Mouse (Mus musculus): ENCODE measurements around the gene Gm5475.

Gm5475 gene

DNA sequence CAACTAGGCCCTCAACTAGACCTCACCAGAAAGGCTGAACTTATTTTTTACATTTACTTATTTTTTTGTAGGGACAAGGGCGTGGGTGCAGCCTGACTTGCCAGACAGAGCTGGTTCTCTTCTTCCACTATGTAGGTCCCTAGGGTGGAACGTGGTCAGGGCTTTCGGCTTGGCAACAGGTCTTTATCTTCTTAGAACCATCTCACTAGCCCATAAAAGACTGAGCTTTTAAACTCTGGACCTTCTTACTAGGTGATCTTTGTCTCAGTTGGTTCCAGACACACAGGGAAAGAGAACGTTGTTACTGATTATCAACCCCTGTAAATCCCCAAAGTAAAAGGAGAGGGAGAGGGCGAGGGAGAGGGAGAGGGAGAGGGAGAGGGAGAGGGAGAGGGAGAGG, 8.6 kb upstream of the Gm5475 start:
- in situ Hi-C loops (cut with MboI, MseI), result loop anchor here (10.0 kb wide), 1 partner anchor 1069 kb away; no protein-coding TSS in a partner anchor

DNA sequence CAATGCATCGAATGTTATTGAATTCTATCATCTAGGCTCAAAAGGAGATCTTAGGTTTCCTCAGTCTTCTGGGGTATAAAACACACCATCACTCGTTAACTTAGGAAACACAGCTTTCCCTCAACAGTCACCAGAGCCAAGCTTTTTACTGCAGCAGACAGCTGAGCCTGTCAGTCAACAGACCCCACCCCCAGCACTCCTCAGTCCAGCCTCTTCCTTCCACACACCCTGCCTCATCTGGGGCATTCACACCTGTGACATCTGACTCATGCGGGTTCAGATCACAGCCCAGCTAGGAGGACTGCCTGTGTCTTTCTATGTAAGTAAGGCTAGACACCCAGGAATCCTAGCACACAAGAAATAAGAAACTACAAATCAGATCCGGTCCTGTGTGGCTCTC, 7.9 kb upstream of the Gm5475 start:
- in situ Hi-C loops (cut with MboI, MseI), result loop anchor here (10.0 kb wide), 1 partner anchor 1069 kb away; no protein-coding TSS in a partner anchor

DNA sequence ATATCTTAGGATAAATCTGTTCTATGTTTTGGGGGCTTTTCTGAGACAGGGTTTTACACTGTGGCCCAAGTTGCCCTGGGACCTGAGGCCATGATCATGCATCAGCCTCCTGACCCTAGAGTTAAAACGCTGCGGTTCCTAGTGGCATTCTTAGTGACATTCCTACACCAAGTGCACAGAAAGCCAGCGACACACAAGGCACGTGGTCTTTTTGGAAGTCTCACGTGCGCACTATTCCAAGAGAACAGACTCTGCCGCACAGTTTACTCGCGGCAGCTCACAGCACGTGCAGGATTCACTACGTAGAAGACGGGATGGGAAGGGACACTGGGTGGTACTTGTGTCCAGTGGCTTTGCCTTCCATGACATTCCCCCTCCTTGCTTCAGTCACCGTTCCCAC, 7.0 kb upstream of the Gm5475 start:
- in situ Hi-C loops (cut with MboI, MseI), result loop anchor here (10.0 kb wide), 1 partner anchor 1070 kb away; no protein-coding TSS in a partner anchor

- in situ Hi-C loops (cut with MboI, MseI), result loop anchor here (10.0 kb wide), 1 partner anchor 1071 kb away; no protein-coding TSS in a partner anchor
Observed at GRCm38 (mm10) chr15:100415684-100416083, 6.3 kb upstream of the Gm5475 start.

DNA sequence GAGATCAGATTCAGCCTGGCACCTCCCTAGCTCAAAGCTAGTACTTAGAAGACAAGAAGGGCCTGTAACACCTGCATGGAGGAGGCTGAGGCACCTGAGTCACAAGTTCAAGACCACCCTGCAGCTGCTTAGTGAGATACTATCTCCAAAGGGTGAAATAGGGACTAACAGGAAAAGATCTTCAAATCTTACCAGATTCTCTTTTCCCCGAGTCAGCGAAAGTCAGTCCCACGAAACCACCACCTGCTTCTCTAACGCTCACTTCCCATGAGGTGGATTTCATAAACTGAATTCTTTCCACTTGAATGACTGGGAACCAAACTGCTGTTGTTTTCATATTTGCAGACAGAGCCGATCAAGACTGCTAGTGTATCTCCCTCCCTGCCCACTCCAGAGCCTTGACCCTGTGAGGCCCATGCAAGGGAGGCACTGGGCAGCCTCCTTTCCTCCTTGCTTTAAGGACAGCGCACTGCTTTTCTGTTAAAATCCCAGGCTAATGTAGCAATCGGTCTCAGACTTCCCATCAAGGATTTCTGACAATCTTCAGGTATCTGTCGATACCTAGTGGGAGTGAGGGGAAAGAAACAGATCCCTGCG, 4.0 kb upstream of the Gm5475 start:
- in situ Hi-C loops (cut with MboI, MseI), result loop anchor here (10.0 kb wide), 1 partner anchor 1073 kb away; no protein-coding TSS in a partner anchor

- in situ Hi-C loops (cut with MboI, MseI), result loop anchor here (10.0 kb wide), 1 partner anchor 1075 kb away; no protein-coding TSS in a partner anchor
Observed at GRCm38 (mm10) chr15:100419311-100419710, 2.6 kb upstream of the Gm5475 start.

GRCm38 (mm10) chr15:100419901-100420745, 1.8 kb upstream of the Gm5475 start:
- in situ Hi-C loops (cut with MboI, MseI), result loop anchor here (10.0 kb wide), 1 partner anchor 1075 kb away; no protein-coding TSS in a partner anchor

GRCm38 (mm10) chr15:100421059-100421757, 739 bp upstream of the Gm5475 start:
- in situ Hi-C loops (cut with MboI, MseI), result no loop called here

DNA sequence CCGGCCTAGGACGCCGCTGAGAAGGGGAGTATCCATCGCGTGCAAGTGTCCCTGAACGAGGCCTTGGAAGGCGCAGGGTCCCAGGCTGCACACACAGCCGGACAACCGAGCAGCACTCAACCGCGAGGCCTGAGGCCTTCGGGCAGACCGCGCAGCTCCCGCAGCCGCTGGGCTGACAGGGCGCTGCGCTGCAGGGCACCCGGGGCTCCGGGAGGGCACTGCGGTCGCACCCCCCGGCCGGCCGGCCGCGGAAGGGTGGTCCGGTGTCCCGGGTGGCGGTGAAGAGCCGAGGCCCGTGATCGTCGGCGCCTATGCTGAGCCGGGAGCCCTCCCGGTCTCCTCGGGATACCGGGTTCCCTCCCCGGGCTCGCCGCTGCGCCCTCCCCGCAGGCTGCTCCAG, 529 bp downstream of the Gm5475 start:
- in situ Hi-C loops (cut with MboI, MseI), result no loop called here

DNA sequence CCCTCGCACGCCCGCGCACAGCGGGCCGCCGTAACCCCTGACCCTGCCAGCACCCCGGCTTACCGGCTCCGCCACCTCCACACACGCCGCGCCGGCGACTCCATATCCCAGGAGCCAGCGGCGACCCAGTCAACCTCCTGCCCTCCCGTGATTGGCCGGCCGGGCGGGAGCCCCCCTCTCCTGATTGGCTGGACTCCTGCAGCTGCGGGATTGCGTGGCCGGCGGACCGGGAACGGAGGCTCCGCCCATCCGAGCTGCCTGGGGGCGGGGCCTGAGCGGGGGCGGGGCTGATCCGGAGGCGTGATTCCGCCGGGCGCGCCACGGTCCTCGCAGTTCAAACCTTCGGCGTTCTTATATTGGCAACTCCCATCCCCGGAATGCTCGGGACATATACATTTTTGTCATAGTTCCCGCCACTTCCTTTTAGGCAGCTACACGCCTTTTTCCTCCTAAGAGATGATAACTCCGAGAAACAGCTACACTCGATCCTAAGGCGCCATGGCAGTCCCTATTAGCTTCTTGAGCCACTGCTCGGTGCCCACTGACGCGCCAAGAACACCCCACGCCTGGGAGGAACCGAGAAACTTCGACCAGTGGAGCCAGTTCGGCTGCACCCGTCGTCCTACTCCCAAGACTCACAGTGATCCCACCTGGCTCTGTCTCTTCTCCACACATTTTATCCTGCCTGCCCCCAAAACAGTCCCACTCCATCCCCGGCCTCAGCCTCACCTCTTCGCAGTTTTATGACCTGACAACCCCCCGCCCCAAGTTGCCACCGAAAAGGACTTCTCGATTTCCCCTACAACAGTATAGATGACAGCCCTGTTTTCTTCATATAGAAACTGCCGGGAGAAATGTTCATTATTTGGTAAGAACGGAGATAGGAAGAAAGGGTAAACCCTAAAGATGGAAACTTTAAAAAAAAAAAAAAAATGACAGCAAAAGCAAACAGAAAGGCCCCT, 1.2 kb downstream of the Gm5475 start:
- in situ Hi-C loops (cut with MboI, MseI), result no loop called here

DNA sequence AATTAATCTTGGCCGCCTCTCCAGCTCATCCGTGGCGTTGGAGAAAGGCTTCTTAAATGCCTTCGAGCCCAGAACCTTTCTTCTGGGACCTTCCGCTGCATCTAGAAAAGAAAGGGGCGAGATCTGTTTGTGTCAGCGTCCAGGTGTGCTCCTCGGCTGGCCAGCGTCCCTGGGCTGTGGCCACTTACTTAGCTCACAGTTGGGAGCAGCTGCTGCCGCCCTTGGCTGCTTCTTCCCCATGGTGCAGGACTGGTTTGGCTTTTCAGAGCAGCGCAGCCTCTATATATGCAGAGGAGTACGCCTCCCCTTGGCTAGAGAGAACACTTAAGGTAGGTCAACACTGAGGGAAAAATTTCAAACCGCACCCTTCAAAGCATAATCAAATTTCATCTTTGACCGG, 2.0 kb downstream of the Gm5475 start:
- in situ Hi-C loops (cut with MboI, MseI), result no loop called here

- in situ Hi-C loops (cut with MboI, MseI), result no loop called here
Observed at GRCm38 (mm10) chr15:100424396-100425122, 2.6 kb downstream of the Gm5475 start, which contains the start of gene Slc11a2. Gene Slc11a2, minus strand, starts transcription at chr15:100425072.

DNA sequence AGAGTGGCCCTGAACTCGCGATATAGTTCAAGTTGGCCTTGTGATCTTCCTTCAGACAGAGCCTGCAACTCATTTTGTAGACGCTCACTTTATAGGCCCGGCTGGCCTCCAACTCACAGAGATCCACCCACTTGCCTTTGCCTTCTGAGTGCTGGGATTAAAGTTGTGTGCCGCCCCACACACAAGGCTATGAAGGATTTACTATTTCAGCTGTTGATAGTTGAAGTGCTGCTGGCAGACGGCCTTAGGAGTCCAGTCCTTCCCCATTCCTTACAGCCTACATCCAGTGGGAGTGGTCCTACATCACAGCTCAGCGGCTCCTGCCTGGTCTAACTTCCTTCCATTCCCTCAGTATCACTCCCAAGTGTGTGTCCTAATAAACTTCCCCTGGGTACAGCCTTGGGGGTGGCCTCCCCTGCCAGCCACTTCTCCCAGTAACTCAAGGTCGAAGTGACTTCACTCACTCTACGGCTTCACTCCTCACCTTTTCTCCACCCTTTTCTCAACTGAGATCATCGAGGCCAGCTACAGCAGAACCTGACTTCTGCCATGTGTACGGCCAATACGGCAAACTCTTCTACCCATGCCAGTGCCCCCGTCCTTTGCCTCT, 6.5 kb downstream of the Gm5475 start:
- in situ Hi-C loops (cut with MboI, MseI), result no loop called here

- in situ Hi-C loops (cut with MboI, MseI), result no loop called here
Observed at GRCm38 (mm10) chr15:100429959-100430565, 8.1 kb downstream of the Gm5475 start.

DNA sequence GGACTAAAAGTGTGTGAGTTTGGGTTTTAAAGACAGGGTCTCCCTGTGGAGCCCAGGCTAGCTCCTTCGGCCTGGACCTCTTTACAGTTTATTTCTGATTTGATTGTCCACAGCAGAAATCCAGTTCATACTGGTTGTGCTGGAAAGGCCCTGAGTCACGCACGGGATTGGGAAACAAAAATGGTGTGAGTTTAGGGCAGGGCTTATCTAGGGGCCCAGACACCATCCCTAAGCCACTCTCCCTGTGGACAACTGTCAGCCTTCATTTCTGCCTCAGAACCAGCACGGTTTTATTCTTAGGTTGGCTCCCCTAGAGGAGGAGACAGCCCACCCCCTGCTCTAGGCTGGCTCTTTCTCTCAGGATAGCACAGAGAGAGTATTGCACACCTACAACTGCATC, 11.3 kb downstream of the Gm5475 start:
- in situ Hi-C loops (cut with MboI, MseI), result no loop called here

DNA sequence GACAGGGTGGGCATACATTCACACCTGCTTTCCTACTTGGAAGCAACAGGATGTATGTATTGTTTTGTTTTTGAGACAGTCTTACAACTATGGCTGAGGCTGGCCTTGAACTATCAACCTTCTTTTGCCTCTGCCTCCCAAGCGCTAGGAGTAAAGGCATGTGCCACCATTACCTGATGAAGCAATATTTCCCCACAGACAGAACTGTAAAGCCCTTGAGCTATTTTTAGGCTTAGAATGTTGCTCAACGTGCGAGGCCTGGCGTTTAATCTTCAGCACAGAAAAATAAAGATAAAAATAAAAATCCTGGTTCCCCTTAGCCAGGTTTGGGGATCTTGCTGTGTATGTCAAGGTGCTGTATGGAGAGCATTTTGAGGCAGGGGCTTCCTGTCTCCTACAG, 14.2 kb downstream of the Gm5475 start:
- in situ Hi-C loops (cut with MboI, MseI), result no loop called here

- in situ Hi-C loops (cut with MboI, MseI), result no loop called here
Observed at GRCm38 (mm10) chr15:100436518-100436917, 14.6 kb downstream of the Gm5475 start.

GRCm38 (mm10) chr15:100443126-100443922, 21.4 kb downstream of the Gm5475 start:
- in situ Hi-C loops (cut with MboI, MseI), result no loop called here
